Mouse (Mus musculus): ENCODE measurements around the gene Rpgr.

GRCm38 (mm10) chrX:10063781-10064180 is 152.9 kb downstream of the Rpgr start:
- TF ChIP-seq CTCF (IDR thresholded peaks at IDR 0.05; ENCODE audit: low read depth): no peak
- TF ChIP-seq EP300 (IDR thresholded peaks at IDR 0.05; ENCODE audit: low read depth): no peak
